Mouse (Mus musculus): Measurements from ENCODE around the gene Usf2.

Gene Usf2

DNA sequence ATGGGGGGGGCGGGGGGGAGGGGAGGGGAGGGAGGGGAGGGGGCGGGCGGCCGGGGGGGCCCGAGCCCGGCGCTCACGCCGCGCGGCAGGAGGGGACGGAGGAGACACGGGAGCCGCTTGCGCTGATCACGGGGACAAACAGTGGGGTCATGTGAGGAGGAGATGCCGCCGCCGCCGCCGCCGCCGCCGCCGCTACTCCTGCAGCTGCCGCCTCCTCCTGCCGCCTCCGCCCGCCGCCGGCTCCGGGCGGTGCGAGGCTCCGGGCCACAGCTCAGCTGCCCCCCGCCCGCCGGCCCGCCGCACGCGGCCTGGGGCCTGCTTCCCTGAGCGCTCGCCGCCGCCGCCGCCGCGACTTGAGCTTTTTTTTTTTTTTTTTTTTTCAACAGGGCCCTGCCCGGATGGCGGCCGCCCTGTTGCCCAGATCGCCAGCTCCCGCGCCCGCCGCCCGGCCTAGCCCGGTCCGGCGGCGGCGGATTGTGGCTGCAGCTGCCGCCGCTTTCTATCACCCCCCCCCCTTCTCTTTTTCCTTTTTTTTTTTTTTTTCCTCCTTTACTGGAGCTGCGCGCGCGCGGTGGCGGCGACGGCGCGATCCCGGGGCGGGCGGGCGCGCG, at the start of gene Usf2:
Gene Usf2, minus strand, starts transcription at position 48 of the 611 bp plus-strand sequence.
- peak; percentile 76 to 82 for DNase-seq

DNA sequence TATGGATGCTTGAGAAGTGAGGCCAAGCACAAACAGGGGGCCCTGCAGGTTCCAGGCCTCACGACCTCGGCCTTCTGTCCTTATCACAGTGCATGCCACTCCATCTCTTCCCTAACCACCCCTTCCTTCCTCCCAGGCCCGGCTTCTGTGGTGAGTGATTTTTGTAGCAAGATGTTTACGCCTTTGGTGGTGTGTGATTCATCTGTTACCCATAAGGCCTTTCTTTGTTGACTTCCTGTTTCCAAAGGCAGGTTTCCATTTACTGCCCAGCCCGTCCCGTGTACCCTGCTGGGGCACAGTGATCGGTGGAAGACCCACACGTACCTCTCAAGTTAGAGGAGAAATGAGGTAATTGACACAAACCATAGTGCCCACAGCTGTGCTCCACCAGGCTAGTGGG, 46.0 kb upstream of the Usf2 start:
- peak; percentile 30 to 40 for DNase-seq

DNA sequence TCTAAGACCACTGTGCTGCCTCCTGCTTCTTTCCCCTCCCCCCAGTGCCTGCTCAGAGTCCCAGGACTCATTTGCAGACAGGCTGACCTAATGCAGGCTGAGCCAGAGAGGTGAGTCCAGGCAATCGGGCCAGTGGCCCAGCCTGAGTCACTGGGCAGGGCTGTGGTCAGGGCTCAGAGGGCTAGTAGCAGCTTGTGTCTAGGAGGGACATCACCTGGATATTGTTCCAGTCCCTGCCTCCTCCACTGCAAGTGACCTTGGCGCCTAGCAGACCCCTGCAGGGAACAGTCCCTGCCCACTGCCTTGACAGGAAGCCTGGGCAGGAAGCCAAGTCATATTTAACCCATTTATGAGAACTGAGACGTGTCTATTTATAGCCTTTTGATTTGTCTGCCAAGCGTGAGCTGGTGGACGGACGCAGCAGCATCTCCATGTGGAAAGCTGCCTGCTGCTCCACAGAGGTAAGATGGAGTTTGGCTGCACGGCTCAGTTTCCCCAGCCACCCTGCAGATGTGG, 44.0 kb upstream of the Usf2 start:
- peak; percentile 20 to 27 for DNase-seq

DNA sequence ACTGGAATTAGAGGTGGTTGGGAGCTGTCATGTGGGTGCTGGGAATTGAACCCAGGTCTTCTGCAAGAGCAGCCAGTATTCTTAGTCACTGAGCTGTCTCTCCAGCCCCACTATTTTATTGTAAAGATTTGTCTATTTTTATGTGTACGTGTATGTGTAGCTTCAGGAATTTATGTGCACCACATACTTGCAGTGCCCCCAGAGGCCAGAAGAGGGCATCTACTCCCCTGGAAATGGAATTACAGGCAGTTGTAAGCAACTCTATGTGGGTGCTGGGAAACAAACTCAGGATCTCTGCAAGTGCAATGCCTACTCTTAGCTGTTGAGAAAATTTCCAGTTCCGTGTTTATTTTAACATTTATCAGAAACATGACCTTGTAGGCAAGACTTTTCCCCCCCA, 39.9 kb upstream of the Usf2 start:
- no peak for DNase-seq

DNA sequence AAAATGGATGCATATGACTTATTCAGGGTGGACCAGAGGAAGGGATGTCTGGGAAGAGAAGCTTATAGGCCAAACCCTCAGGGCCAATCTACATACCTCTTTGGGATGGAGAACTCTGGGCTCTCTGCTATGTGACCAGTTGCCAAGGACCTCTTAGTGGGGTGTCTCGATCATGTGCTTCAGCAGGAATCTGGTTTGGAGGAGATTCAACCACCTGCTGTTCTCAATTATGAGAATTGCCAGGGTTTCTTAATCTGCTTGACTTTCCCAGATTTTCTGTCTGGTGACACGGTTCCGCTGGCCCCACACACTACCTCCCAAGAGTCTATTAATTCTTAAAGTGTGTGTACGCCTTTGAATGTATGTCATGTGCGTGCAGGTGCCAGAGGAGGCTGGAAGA, 37.4 kb upstream of the Usf2 start:
- no peak for DNase-seq

DNA sequence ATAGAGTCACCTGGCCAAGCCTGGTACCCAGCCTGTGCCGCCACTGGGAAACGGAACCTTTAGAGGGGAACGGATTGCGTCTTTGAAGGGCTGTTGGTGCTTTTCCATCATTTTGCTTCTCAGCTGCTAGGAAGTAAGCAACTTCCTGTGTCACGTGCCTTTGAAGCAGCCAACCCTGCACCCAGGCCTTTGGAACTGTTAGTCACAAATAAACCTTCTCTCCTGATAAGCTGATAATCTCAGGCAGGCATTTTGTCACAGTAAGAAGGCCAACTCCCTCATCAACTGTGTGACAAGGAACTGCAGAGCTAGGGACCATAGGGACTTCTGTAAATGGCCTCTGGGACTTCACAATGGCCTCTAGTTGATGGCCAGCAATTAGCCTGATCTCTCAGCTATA, 35.5 kb upstream of the Usf2 start:
- DNase-seq = no peak

DNA sequence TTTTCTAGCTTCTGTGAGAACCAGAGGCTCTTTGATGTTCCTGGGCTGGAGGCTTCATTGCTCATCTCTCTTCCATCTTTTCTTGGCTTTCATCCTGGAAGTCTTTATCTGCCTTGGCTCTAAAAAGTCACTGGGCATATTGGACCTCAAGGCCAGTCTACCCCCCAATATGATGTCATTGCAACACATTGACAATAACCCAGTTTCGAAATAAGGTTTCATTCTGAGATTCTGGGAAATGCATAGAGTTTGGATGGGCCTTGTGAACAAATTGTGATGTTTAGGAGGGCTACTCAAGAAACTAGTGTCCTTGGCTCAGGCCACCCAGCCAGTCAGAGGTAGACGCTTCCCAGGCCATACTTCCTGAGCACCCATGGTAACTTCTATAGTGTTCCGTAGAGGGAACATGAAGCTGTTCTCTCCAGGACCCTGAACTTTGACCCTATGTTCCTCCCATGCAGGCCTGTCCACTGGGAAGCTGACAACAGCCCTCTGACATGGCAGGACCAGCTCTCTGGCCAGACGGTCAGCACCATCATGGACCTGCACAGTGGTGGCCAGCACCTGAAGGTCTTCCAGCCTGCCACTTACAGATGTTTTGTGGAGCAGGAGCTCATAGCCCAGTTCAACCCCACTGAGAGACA, 32.0 kb upstream of the Usf2 start:
- no peak for DNase-seq

DNA sequence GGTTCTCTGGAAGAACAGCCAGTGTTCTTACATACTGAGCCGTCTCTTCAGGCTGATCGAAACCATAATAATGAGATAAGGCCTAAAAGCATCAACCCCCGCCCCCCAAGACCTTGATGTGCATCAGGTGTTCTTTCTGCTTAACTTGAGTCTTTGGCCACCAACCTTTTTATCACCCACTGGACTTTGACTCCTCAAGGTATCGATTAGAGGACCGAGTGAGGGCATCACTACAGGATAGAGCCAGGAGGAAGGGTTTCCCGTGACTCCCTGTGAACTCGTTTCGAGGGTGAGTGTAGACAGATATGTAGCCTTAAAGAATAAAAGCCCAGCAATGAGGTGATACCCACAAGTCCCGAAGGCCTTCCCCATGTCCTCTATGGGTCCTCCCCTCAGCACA, 28.8 kb upstream of the Usf2 start:
- DNase-seq = no peak

DNA sequence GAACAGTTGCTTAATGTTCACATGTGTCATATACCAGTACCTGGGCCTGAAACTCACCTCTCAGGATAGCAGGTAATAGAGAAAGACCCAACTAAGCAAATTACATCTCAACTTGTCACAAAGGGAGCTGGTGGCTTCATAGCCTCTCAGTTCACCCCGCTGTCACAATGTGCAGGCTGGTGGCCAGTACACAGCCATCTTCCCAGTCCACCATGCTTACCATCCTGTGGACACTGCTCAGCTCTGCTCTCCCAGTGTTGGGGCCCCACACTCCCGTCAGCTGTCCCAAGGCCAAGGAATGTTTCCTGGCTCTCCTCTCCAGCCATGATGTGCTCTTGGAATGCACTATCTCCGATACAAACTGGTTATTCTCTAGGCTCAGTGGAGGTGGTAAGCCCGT, 25.1 kb upstream of the Usf2 start:
- no peak for DNase-seq

DNA sequence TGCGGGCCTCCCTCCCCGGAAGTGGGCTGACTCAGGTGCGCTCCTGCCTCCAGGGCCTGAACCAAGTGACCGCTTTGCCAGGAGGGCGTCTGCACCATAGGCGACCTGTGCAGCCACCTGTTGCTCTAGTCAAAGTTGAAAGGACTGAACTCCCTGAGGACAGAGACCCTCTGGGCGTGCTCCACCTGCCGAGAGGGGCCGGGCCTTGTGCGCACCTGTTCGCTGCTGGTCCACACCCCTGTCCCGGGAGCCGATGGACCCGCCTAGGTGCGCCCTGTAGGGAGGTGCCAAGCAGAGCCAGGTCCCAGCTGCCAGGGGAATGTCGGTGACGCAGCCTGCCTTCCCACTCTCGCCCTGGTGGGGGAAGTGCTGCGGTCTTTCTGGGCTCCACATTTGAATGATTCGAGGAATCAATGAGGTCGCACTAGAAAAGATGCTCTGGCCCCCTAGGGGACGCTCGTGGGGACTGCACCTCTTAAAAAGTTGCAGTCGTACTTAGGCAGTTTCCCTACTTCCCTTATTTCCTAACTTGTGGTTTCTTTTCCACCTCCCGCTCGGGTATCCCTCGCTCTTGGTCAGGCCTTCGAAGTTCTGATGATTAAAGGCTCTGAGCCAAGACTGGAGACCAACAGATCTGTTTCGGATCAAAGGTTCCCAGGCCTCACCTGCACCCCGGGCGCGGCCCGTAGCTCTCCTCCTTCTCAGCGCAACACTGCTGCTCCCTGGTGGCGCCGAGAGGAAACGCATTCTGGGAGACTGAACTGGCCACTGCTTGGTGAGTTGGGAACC, 17.1 kb upstream of the Usf2 start, which contains the start of gene Fam187b:
Gene Fam187b, plus strand, starts transcription at position 290 of the 789 bp plus-strand sequence.
- DNase-seq = peak; percentile 87 to 90

DNA sequence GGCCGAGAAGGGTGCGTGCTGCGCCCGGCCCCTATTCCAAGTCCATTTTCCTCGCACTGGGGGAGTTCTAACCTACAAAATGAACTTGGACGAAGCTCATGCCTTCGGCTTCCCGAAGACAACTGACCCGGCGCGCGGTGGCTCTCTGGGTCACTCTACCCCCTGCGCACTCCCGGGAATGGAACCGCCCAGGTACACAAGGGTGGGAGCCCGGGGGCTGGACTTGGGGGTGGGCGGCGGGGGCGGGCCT, 16.6 kb upstream of the Usf2 start, which contains the start of gene Lsr:
Gene Lsr, minus strand, starts transcription at position 214 of the 250 bp plus-strand sequence.
- no peak for DNase-seq

DNA sequence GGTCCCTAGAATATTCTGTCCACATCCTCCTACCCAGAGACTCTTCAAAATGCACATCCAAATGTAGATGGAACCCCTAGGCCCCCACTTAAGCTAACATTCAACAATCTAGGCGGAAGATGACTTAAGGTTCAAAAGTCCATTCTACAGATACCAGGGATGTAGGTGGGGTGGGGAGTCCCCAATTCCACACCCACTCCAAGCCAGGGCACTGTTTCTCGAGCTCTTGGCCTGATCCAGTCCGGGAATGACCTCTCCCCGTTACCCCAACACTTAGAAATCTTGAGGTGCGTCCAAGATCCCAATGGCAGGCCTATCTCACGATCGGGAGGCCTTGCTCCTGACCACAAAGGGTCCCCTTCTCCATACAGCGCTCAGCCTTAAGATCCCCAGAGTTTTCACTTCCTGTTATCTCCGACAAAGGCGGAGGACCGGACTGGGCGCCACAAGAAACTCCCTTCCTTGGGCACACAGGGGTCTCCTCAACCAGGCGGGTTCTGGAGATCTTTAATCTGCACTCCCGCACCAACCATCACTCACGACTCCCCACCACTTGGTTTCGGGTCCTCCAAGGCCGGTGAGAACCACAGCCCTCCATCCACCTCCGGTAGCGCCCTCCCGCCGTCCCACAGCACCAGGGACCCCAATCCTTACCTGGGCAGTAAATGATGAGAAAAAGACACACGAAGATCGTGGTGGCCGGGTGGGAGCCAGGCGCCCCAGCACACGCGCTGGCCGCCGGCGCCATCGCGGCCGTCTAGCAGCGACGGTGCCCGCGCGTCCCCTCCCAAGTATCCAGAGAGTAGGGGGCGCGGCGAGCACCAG, 16.0 kb upstream of the Usf2 start:
- DNase-seq = no peak

DNA sequence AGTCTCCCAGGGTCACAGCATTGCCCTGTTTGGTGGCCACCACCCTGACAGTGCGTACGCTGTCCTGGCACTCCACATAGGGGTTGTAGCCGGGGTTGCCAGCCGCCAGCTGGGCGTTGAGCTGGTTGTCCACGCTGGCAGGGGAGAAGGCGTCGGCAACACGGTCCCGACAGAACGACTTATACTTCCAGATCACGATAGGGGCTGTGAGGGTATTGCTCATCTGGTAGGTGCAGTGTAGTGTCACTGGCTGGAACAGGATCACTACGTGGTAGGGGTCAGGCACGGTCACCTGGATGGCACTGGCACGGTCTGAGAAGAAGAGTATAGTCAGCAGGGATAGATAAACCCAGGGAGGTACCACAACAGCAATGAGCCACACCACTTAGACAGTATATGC, 15.3 kb upstream of the Usf2 start:
- no peak for DNase-seq

DNA sequence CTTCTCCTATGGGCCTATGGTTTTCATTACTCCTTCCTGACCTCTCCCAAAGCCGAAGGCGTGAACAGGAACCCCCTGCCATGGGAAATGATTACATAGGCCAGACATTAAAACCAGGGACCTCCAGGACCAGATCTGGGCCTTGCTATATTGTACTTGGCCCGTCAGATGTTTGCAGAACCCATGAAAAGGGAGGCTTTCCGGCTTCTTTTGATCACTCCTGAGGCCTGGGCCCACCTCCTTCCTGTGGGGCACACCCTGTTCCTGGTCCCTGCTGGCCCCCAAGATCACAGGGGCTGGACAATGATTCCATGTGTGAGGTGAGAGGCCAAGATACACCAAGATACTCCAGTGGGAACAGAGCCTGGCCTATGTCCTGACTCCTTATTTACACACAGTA, 12.6 kb upstream of the Usf2 start:
- DNase-seq = no peak

DNA sequence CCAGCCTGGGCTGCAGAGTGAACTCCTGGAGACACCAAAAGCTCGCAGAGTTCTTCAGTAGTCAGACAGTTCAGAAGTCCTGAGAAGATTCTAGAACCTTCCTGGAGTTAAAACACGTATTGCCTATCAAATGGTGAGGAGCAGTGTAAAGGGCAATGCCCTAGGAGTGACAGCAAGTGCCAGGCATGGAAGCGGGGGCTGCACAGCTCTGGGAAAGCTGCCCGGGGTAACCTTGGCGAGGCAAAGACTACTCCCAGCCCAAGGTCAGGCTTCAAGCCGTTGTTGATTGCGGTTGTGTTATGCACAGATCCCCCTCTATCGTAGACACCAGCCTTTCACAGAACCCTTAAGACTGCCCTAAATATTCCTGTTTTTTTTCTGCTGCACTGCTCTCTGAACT, 12.0 kb upstream of the Usf2 start:
- no peak for DNase-seq

DNA sequence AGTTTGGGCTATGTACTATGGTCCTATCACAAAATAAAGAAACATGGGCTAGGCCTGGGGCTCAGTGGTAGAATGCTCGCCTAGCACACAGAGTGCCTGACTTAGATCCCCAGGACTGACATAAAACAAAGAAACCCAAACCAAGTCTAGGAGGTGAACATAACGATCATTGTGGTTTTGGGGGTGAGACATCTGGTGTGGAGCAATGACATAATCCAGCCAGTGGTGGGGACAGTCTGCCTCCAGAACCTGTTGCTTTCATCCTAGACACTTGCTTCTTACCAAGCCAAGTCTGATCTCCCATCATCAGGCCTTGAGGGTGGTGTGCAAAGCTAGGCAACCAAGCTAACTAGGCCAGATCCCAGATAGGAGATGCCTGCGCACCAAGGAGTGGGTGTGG, 10.1 kb upstream of the Usf2 start:
- DNase-seq = no peak

DNA sequence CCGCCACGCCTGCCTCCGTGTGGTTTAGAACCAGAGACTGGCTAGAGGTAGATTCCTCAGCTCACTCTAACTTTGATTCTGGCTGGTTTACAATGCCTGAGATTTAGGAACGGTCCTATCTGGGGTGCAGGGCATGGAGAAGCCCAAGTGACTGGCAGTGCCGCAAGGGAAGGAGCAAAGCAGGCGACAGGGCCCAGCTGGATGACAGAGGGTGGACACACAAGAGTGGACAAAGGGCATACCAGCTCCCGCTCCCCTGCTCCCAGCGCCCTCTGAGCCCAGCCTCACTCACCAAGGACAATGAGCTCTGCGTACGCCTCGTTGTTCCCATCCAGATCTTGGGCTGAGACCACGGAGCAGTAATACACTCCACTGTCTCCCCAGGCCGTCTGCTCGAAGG, 9.1 kb upstream of the Usf2 start:
- no peak for DNase-seq

DNA sequence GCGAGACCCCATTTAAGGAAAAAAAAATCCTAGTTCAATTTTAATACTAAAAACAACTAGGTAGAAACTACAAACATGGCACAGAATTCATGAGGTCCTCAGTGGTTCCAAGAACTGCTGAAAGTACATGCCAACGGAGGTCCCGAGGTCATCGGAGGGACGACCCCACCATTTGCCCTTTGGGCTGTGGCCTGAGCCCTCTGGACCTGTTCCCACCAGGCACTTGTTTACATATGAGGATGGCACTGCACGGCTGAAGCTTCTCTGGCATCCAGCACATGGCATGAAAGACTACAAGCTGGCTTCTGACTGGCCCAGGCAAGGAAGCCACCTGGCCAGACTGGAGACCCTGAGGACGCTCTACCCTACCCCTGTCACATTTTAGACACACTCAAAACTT, 7.8 kb upstream of the Usf2 start:
- no peak for DNase-seq

DNA sequence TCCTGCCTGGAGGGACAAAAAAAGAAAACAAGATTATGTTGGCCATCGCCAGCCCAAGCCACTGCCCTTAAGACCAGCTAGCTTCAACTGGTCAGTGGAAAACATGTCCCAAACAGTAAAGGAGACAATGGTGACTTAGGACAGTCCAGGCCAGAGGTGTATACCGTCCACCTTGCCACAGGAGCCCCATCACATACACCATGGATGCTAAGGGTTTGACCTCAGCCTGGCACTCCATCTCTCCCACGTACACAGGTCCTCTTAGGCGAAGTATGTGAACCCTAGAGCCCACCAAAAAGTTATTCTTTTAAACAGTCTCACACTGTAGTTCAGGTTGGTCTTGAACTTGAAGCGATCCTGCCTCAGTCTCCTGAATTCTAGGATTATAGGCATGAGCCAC, 6.3 kb upstream of the Usf2 start:
- DNase-seq = no peak

DNA sequence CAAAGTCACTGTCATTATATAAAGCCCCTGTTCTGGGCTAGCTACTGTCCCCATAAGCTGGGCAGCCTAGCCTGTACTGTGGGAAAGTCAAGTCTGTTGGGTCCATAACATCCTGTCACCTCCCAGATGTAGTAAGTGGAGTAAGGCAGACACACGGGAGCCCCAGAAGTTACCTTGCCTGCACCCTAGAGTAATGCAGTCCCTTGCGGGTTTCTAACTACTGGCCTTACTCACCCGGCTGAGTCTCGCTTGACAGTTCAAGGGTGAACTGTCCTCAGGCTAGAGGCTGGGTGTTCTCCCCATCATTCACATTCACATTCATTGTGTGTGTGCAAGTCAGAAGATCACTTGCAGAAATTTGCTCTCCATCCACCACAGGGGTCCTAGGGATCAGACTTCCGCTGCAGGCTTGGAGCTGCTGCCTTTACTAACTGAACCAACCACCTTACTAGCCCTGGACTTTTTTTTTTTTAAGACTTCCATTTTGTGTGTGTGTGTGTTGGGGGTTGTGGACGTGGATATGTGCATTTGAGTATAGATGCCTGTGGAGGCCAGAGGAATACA, 3.3 kb upstream of the Usf2 start:
- DNase-seq = no peak

DNA sequence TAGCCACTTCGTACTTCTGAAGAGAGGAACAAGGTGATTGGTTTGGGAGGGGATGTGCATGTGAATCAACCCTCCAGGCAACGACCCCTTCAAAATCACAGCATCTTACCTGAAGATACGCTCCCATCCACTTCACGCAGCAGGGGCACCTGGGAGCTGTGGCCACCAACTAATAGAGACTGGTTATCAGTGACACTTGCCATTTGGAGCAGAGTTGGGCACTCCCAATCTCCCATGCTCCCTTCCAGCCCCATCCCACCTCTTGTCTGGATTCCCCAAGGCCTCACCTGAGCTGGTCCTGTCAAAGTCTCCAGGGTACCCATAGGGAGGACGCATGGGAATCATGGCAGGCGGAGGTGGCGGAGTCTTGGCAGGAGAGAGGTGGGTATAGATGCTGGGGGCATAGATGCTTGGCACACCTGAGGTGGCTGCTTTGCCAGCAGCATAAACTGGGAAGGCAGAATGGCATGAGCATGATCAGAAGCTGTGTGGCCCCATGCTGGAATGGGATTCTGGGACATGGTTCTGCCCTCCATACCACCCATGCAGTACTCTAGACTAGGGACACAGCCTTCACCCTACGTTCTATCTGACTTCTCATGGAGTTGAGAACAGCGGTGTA, 2.4 kb upstream of the Usf2 start:
- DNase-seq = no peak

DNA sequence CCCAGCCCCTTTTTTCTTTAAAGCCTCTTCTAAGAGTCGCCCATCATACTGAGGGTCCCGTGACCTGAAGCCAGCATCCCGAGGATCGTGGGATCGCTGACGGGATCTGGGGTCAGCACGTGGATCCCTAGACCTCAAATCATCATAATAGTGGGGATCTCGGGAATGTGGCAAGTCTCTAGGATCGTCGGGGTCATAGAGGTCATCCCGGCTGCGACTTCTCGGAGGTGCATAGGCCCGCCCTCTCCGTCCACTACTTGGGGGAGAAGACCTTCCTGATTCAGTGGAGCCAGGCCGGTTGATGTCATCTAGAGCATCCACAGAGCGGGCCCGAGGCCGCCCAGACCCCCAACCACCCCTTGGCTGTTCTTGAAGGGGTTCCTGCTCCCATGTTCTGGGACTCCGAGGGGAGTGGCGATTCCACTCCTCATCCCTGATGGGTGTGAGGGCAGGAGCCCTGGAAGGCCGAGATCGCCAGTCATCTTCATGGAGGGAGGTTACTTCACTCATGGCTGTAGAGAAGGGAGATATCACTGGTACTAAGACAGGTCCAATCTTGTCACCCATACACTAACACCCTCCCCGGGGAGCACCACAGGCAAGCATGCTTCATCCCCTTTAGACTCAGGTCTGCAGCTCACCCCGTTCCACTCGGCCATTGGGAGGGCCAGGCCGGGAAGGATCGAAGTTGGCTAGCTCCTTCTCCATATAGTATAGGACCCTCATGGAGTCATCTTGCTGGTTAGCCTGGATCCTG, 1.7 kb upstream of the Usf2 start:
- DNase-seq = peak in 1 of 2 experiments; percentile 45

All from thymus, postnatal 36 days (tissue).